Mouse (Mus musculus): ENCODE data around the gene Cenpb.

Cenpb gene

GRCm38 (mm10) chr2:131200710-131201109 is 20.8 kb upstream of the Cenpb start:
- no peak for DNase-seq (ENCODE audit: low spot score in 2 of 2)

DNA sequence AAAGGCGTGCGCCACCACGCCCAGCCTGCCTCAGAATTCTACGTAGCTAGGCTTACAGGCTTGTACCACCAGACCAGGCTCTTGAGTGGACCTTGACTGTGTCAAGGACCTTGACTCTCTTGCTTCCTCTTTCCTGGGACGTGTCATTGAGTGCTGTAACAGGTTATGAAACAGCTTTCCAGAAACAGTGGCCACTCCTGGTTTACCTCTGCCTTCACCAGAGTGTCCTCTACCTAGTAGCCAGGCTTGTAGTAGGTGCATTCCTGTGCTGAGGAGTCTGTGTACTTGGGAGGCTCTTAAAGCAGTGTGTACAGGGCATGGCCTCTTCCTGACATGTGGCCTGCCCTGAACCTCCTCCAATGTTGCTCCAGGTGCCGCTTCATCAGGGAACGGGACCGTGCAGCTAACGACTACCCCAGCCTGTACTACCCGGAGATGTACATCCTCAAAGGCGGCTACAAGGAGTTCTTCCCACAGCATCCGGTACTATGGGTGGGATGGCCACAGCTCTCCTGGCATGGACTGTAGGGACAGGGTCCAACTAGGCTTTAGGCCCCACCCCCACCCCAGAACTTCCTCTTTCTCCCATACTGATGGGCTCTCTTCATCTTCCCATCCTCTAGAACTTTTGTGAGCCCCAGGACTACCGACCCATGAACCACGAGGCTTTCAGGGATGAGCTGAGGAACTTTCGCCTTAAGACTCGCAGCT is 16.9 kb upstream of the Cenpb start:
- no peak for DNase-seq (ENCODE audit: low spot score in 2 of 2)

- no peak for DNase-seq (ENCODE audit: low spot score in 2 of 2)
Observed at GRCm38 (mm10) chr2:131191005-131191390, 11.1 kb upstream of the Cenpb start.

GRCm38 (mm10) chr2:131190344-131191004 is 10.6 kb upstream of the Cenpb start:
- no peak for DNase-seq (ENCODE audit: low spot score in 2 of 2)

DNA sequence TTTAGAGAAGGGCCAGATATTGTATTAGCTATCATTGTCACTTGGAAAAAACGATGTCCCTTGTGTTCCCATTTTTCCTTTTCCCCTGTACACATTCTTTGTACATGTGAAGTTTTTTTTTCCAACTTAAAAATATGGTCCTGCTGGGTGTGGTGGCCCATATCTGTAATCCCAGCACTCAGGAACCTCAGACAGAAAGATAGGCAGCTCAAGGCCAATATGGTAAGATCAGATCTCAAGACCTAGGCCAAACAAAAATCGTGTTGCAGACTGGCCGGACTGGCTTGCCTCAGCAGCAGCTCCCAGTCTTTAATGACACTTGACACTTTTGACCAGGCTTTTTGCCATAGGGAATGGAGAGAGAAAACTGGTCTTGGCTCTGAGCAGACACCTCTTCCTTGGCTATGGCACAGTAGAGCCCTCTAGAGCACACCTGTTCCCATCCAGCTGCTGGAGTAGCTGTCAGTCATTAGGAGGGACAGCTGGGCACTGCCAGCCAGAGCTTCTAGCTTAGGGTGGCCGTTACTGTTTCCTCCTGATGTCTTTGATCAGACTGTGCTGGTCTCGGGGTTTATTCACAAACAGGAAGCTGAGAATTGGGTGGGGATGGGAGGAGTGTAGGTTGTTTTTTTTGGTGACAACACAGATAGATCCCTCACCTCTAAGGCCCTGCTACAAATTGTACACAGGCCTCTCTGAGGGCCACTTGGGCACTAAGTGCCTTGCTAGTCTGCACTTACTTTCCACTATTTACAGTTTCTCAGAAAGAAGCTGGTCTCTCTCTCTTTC is 9.8 kb upstream of the Cenpb start:
- DNase-seq (ENCODE audit: low spot score in 2 of 2) = no peak

GRCm38 (mm10) chr2:131188311-131188710 is 8.4 kb upstream of the Cenpb start:
- DNase-seq (ENCODE audit: low spot score in 2 of 2) = no peak

- DNase-seq (ENCODE audit: low spot score in 2 of 2) = no peak
Observed at GRCm38 (mm10) chr2:131187602-131187922, 7.7 kb upstream of the Cenpb start.

- DNase-seq (ENCODE audit: low spot score in 2 of 2) = peak; percentile 76 to 81
Observed at GRCm38 (mm10) chr2:131186771-131187601, 7.1 kb upstream of the Cenpb start, which contains the start of the genes Cdc25b and Spef1. Cdc25b (plus strand) TSS chr2:131186949. Spef1 (minus strand) TSS chr2:131187282.

GRCm38 (mm10) chr2:131186343-131186742 is 6.5 kb upstream of the Cenpb start:
- no peak for DNase-seq (ENCODE audit: low spot score in 2 of 2)

DNA sequence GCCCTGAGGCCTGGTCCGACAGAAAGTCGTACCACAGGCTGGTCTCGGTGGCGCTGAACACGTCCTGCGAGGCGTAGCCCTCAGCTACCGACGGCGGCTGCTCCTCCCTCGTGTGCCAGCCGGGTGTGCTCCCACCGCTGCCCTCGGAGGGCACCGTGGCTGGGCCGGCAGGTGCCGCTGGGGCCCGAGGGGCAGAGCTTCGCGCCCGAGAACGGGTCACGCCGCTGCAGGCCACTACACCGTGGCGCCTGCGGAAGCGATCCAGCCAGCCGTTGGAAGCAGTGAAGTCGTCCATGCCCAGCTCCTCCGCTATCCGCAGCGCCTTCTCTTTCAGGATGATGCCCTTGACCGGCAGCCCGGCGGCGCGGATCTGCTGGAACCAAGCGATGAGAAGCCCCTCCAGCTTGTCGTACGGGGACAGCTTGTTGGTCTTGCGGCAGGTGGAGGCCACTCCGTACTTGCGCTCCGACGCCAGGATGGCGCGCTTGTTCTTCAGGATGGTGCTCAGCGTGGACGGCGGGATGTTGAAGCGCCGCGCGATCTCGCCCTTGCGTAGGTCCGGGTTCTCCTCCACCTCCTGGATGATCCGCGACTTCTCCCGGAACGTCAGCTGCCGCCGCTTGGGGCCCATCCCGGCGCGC is 501 bp downstream of the Cenpb start:
- peak; percentile 50 to 77 for DNase-seq (ENCODE audit: low spot score in 2 of 2)

DNA sequence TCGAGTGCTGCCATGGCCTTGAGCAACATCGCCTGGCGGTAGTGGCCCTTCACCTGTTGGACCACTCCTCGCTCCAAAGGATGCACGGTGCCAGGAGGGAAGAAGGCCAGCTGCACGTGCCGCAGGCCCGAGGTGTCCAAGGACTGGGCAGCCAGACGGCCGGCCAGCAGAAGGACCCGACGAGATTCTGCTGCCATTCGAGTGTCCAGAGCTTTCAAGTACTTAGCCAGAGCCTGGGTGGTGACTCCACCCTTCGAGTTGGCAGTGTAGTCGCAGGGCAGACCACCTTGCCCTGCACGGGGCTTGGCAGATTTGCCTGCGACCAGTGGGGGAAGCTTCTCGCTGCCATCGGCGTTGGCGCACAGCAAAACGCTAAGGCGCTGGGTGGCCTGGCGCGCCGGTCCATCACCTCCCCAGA is 1.0 kb downstream of the Cenpb start:
- peak in 1 of 2 experiments; percentile 14 for DNase-seq (ENCODE audit: low spot score in 2 of 2)

DNA sequence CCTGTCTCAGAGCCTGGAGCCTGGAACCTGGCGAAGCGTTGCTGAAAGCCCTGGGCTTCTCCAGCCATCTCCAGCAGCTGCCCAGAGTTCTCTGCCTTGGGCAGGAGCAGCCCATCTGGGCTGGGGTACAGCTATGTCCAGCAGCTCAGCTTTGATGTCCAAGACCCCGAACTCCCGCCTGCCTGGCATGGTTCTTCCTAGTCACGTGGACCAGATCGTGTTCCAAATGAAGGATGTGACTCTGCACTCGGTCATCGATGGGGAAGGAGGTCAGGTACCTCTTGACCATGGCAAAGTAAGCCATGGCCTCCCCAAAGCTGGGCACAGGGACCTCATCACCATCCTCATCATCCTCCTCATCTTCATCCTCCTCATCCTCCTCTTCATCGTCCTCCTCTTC is 1.9 kb downstream of the Cenpb start:
- DNase-seq (ENCODE audit: low spot score in 2 of 2) = no peak

- no peak for DNase-seq (ENCODE audit: low spot score in 2 of 2)
Observed at GRCm38 (mm10) chr2:131176491-131176890, 3.4 kb downstream of the Cenpb start.

GRCm38 (mm10) chr2:131175945-131176309 is 3.9 kb downstream of the Cenpb start:
- no peak for DNase-seq (ENCODE audit: low spot score in 2 of 2)

- no peak for DNase-seq (ENCODE audit: low spot score in 2 of 2)
Observed at GRCm38 (mm10) chr2:131175286-131175944, 4.5 kb downstream of the Cenpb start.

DNA sequence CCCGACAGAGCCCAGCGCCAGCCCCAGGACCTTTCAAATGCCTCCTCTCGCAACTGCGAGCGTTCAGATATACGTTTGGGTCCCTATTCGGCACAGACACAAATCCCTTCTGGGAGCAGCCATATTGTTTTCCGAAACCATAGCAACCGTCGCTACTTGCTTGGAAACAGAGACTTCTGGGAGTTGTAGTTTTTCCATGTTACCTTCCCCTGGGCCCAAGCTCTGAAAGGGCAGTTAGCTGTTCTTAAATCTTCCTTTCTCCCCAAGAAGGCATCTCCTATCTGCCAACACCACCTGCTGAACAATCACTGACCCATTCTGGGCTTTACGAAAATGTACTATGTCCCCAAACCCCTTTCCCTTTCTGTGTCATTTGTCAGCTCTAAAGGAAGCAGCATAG is 5.2 kb downstream of the Cenpb start:
- peak; percentile 58 to 77 for DNase-seq (ENCODE audit: low spot score in 2 of 2)

- DNase-seq (ENCODE audit: low spot score in 2 of 2) = no peak
Observed at GRCm38 (mm10) chr2:131172322-131172721, 7.5 kb downstream of the Cenpb start.

DNA sequence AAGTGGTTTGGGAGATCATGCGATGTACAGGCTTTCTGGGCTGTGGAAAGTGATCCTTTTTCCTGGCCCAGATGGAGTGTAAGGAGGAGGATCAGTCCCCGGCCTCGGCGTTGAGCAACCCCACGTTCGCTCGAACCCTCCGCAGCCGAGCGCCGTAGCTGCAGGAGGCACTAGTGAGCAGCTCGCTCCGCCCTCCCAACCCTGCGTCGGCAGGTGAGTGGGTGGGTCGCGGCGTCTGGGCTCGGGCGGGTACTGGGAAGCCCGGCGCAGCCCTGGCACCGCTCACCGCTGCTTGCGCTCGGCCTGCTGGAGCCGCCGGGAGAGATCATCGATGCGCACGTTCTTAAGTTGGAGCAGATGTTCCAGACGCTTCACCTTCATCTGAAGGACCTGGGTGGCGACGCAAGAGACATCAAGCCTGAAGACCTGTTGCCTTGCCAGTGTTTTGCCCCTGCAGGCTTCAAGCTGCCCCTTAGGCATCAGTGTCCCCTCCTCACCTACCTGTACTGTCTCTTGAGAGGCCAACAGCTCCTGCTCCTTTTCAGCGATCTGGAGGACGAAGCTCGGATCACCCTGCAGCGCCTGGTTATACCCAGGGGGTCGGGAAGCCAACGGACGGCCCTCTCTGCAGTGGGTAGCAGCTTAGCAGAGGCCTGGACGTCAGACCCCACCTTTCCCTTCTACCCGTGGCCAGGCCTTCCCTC is 8.3 kb downstream of the Cenpb start:
- DNase-seq (ENCODE audit: low spot score in 2 of 2) = peak; percentile 75 to 77

- peak in 1 of 2 experiments; percentile 19 for DNase-seq (ENCODE audit: low spot score in 2 of 2)
Observed at GRCm38 (mm10) chr2:131170936-131171335, 8.9 kb downstream of the Cenpb start.

DNA sequence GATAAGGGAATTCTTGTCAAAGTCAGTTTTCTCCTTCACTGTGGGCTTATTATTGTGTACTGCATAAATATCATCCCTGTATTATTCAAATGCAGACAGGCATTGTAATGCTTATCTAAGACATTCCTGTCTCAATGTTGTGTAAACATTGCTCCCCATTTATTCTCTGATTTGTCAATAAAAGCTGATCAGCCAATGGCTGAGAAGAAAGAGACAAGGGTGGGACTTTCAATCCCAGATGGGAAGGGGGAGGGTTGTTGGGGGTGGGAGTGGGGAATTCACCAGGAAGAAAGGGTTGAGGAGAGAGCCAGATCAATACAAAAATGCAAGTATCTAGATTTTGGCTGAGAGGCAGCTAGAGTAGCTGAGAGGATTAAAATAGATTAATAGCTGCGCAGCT is 11.0 kb downstream of the Cenpb start:
- no peak for DNase-seq (ENCODE audit: low spot score in 2 of 2)

Measured in frontal cortex, postnatal 36 days (tissue).